Mouse (Mus musculus) T-helper 17 cell (primary cell): ENCODE measurements around the gene Spryd3.

ENCODE experiments used
- in situ Hi-C, 2 experiments: fragments of 300-600 bp; cut with MboI, MseI; formaldehyde crosslinking; loops; 1 replicate in 1 of 2; 2 replicates in 1 of 2; pipeline ENCODE4 v1.15.1; 2025; ENCODE audit warnings: high pct_unique_total_duplicates in 2 of 2

The Spryd3 gene

DNA sequence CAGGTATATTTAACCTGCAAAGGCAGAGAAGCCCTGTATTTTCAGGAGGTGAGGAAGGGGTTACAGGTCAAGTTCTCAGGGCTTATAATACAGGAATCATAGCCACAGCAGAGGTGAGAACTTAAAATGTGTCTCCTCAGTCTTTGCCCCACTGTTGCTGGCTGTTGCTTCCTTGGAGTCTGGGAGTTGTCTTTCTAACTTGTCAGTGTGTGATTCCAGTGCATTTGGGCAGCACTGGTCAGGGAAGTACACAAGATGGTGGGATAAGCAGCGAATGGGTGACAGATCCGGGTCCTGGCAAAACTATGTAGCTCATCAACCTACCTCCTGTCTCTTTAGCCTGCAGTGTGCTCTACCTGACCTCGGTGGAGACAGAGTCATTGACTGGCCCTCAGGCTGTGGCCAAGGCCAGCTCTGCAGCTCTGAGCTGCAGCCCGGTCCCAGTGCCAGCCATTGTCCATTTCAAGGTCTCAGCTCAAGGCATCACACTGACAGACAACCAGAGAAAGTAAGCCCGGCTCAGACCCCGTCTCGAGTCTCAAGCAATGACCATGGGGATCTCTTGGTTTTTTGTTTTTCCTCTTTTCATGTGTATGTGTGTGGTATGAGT lies 21.3 kb downstream of the Spryd3 start:
- in situ Hi-C loops: no loop called here

DNA sequence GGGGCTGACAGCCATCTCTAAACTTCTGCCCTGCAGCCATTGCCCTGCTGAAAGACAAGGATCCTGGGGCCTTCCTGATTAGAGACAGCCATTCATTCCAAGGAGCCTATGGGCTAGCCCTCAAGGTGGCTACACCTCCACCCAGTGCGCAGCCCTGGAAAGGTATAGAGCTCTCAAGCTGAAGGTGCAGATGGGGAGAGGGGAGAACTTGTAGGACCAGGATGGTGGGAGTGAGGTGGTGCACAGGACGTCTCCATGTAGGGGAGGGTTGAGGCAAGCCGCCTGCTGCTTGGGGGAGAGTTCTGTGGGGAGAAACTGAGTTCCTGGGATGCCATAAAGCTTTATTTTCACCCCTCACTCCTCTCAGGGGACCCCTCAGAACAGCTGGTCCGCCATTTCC lies 22.4 kb downstream of the Spryd3 start:
- in situ Hi-C loops: no loop called here

DNA sequence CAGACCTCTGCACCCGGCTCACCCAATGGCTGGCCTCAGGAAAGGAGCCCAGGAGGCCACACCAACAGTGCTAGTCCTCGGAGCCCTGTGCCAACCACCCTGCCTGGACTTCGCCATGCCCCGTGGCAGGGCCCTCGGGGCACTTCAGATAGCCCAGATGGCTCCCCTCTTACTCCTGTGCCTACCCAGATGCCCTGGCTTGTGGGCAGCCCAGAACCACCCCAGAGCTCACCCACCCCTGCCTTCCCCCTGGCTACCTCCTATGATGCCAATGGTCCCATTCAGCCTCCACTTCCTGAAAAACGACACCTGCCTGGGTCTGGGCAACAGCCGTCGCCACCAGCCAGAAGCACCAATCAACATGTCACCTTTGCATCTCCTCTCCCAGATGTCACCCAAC lies 23.2 kb downstream of the Spryd3 start:
- in situ Hi-C loops: no loop called here

GRCm38 (mm10) chr15:102112181-102112580 lies 23.9 kb downstream of the Spryd3 start:
- in situ Hi-C loops: no loop called here

DNA sequence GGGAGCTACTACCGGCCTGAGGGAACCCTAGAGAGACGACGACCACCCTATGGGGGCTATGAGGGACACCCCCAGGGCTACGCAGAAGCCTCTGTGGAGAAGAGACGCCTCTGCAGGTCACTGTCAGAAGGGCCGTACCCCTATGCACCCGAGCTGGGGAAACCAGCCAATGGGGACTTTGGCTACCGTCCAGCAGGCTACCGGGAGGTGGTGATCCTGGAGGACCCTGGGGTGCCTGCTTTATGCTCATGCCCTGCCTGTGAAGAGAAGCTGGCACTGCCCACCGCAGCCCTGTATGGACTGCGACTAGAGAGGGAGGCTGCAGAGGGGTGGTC lies 24.6 kb downstream of the Spryd3 start:
- in situ Hi-C loops: no loop called here

GRCm38 (mm10) chr15:102110701-102111494 lies 25.1 kb downstream of the Spryd3 start:
- in situ Hi-C loops: no loop called here

DNA sequence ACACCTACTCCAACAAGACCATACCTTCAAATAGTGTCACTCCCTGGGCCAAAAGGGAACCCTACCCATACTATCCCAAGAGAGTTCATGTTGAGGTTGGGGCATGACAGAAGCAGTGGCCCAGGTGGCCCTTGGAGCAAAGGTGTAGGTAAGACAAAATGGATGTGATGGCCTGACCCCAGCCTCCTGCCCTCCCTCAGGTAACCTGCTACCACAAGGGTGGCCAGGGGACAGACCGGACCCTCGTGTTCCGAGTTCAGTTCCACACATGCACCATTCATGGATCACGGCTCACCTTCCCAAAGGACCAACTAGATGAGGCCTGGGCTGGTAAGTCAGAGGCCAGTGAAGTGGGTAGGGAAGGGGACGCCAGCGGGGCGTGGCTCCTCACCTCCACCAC lies 25.8 kb downstream of the Spryd3 start:
- in situ Hi-C loops: no loop called here

DNA sequence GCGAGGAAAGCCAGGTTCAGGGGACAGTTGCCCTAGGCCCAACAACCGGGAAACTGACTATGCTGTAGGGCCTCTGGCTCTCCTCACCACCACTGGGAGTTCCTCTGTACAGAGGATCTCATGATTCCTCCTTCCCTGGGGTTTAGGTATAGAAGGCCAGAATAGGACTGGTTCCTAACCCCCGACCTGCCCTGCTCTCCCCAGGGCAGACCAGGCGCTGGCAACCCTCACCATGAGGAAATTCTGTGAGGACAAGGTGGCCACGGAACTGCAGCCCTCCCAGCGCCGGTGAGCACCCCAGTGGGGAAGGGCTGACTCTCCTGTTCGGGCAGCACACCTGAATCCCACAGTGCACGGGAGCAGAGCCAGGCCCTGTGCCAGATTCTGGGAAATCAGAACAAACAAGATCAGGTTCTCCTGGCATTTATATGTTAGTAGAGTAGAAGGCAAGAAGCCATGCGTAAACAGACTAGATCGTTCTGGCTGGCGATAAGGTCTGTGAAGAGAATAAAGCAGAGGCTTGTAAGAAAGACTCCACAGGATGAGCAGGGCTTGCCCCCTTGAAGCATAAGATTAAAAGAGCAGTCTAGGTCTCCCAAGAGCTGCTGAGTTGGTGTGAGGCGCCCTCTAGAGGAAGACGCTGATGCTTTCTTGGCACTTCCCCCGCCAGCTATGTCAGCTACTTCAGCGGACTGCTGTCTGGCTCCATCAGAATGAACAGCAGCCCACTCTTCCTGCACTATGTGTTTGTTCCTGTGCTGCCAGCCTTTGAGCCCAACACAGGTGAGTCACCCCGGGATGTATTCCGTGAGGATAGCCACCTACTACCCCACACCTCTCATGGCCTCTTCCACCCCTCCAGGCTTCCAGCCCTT lies 27.1 kb downstream of the Spryd3 start:
- in situ Hi-C loops: no loop called here

DNA sequence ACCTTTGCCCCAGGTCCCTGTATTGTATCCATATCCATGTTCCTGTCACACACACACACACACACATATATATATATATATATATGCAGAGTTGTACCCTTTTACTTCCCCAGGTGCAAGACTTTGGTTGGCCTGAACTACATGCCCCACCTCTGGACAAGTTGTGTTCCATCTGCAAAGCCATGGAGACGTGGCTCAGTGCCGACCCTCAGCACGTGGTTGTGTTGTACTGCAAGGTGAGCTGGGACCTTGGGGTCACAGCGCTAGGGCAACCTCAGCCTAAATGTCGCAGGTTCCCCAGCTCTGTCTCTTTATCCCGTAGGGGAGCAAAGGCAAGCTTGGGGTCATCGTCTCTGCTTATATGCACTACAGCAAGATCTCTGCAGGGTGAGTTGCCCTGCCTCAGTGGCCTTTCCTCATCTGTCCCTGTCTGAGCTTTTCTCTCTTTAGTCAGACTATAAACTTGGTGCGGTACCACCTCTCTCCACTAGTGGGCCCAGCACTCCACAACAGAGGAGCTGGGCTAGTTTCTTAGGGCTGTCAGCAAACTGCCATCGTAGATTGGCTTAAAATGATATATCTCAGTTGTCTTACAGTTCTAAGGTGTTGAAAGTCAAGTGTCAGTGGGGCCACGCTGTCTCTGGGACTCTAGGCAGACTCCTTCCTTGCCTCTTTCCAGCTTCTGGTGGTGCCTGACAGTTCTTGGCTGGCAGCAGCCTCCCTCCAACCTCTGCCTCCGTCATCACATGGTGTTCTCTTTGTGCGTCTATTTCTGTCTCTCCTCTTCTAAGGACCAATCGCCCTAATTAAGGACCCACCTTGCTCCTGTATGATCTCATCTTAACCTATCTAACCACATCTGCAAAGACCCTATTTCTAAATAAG lies 28.1 kb downstream of the Spryd3 start:
- in situ Hi-C loops: no loop called here

DNA sequence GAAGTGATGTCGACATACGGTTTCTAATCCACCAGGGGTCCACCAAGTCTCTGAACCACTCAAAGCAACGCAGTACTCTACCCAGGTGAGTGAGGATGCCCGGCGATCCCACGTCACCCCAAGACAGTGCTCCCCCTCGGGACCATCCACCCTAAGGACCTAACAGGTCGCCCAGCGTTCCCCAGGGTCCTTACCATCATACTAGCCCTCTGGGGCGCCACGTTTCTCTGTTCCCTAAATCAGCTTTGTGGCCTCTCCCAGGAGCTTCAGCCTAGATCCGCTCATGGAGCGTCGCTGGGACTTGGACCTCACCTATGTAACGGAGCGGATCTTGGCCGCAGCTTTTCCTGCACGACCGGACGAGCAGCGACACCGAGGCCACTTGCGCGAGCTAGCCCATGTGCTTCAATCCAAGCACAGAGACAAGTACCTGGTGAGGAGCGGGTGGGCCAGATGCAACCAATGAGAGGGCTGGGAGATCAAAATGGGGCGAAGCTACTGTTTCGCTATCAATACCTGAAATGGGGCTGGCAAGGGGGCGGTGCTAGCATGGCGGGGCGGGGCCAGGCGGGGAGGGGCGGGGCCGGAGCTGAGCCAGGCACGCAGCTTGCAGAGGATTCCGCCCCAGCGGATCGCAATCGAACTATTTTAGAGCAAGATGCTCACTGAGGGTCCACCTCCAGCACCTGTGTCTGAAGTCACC lies 29.1 kb downstream of the Spryd3 start:
- in situ Hi-C loops: no loop called here

DNA sequence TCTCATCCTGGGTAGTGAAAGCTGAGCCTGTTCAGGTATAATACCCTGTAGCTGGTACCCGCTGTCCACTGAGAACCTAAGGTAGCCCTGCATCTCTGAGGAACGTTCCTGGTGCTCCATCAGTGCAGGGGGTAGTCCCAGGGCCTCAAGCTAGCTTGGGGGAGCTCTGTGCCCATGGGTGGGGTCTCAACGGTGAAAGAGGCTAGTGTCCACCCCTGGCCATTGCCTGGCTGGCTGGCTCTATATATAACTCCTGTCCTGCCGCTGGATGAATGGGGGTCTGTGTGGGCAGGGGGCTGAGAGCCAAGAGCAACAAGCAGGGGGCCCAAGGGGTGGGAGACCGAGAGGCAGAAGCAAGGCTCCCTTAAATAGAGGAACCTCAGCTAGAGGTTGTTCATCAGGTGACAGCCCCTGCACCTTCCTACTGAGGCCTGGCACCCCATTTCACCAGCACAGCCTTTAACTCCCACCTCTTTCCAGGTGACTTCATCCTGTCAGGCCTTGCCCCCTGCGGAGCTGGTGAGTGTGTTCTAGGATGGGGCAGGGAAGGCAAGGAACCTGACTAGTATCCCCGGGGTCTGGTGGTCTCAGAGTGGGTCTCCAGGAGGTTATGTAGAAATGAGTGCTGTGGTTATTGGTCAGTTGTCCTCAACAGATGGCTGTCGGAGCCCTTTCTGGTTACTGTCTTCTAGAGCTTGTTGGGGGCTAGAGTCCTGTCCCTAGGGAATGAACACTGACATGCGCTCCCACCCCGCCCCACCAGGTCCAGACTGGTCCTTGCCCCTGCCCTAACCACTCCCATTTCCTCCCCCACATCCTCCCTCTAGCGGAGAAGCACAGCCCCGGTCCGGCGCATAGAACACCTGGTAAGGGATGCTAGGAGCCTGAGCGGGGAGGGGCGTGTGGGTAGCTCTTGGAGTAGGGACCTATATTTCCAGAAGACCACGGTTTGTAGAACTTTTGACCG lies 30.0 kb downstream of the Spryd3 start:
- in situ Hi-C loops: no loop called here

DNA sequence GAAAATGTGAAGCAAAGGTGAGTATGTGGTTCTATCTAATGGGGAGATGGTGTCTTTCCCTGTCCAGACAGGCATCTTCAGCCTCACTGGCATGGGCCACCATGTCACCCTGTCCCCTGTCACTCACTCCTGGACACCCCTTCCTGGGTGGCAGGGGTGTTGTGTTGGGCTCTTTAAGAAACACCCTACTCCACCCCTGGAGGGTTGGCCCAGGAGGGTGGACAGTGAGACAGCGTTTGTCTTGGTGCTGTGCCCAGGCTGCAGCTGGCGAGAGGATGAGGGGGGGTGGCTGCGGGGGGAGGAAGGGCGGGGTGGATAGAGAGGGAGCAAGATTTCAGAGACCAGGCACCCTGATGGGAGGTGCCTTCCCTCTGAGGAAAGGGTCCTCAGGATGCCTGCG lies 30.7 kb downstream of the Spryd3 start:
- in situ Hi-C loops: no loop called here

- in situ Hi-C loops: no loop called here
Measured at GRCm38 (mm10) chr15:102103947-102104555, 32.0 kb downstream of the Spryd3 start.

DNA sequence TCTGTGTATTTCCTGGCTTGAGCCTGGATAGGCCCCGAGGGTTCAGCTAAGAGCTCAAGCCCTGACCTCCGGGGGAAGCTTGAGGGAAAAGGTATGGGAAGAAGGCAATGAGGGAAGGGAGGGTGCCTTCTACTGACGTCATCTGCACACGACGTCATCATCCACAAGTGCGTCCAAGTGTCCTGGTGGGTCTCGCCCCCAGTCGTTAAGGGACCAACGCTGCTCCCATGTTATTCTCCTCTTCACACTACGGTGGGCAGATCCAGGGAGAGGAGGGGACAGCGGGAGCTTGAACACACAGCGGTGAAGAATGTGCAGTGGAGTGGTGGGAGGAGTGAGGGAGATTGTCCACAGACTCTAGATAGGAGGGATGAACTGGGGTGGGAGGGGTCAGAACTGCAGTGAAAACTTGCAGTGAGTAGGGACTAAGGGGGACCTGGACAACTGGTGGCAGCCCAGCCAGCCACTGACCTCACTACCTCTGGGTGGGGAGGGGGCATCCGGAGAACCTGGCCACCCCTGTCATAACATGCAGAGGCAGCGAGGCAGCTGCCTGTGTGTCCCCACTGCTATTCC lies 32.6 kb downstream of the Spryd3 start:
- in situ Hi-C loops: no loop called here

GRCm38 (mm10) chr15:102102548-102103121 lies 33.4 kb downstream of the Spryd3 start:
- in situ Hi-C loops: no loop called here

- in situ Hi-C loops: no loop called here
Measured at GRCm38 (mm10) chr15:102101672-102102541, 34.1 kb downstream of the Spryd3 start.

GRCm38 (mm10) chr15:102100996-102101671 lies 34.9 kb downstream of the Spryd3 start:
- in situ Hi-C loops: no loop called here
